Mouse (Mus musculus) midbrain, embryonic 15.5 days (tissue): ENCODE data around the gene Cd46. TPM values are rescaled to one million over a fixed set of nuclear protein-coding genes. Genes with fewer than 3 reads are reported as not detected.
A peak's percentile ranks its signal among the peaks of the same experiment; 100 is the strongest.

Experiments
- ATAC-seq: fragments of 200-750 bp; cut with Nextera tagmentation; replicated peaks from 2 replicates; pipeline ENCODE4 v1.8.0; 2017; ENCODE audit warnings: moderate TSS enrichment
- H3K27ac ChIP-seq: fragments of 300-500 bp; sonication (generic); 2 replicates; pipeline ENCODE4 v1.5.1; 2015; ENCODE audit warnings: mild to moderate bottlenecking, inconsistent platforms
- H3K27me3 ChIP-seq: fragments of 300-500 bp; sonication (generic); replicated peaks from 2 replicates; pipeline ENCODE4 v1.6.1; 2015; ENCODE audit warnings: inconsistent platforms
- H3K36me3 ChIP-seq: fragments of 300-500 bp; sonication (generic); replicated peaks from 2 replicates; pipeline ENCODE4 v1.6.1; 2015; ENCODE audit warnings: inconsistent platforms
- H3K4me1 ChIP-seq: fragments of 300-500 bp; sonication (generic); 2 replicates; pipeline ENCODE4 v1.6.1; 2015; ENCODE audit warnings: inconsistent platforms
- H3K4me2 ChIP-seq: fragments of 300-500 bp; sonication (generic); 2 replicates; pipeline ENCODE4 v1.6.1; 2015; ENCODE audit warnings: inconsistent platforms, mild to moderate bottlenecking, moderate library complexity
- H3K4me3 ChIP-seq: fragments of 300-500 bp; sonication (generic); 2 replicates; pipeline ENCODE4 v1.5.1; 2015; ENCODE audit warnings: mild to moderate bottlenecking, inconsistent platforms
- H3K9ac ChIP-seq: fragments of 300-500 bp; sonication (generic); 2 replicates; pipeline ENCODE4 v1.6.1; 2015; ENCODE audit warnings: mild to moderate bottlenecking, inconsistent platforms
- H3K9me3 ChIP-seq: fragments of 300-500 bp; sonication (generic); 2 replicates; pipeline ENCODE4 v1.6.1; 2016; ENCODE audit warnings: inconsistent platforms
- WGBS: fragments of 180-500 bp; shearing (Covaris S2); methylation state at CpG from one replicate; pipeline ENCODE4 v1.1.7; 2015; ENCODE audit warnings: mixed read lengths; 5-methylcytosine and 5-hydroxymethylcytosine counted together
- polyA plus RNA-seq: library from polyadenylated mRNA; unstranded; fragments of >200 nt; fragmentation: Nextera tagmentation; extraction: Ambion mirVana; gene quantifications from 2 replicates; pipeline ENCODE4 v1.2.1, GENCODE M21; 2015

Cd46 gene
- polyA plus RNA-seq, 1 experiment from 2014 or later: 1.7 TPM

GRCm38 (mm10) chr1:195040437-195040836 is 51.6 kb downstream of the Cd46 start:
- Histone ChIP-seq H3K4me1 (no peaks in the 10 kb centered on the region), H3K27ac (no peak overlapping the region), H3K36me3 (no peaks in the 10 kb centered on the region), H3K4me2 (no peak overlapping the region), H3K9me3 (no peaks in the 10 kb centered on the region), H3K27me3 (no peaks in the 10 kb centered on the region), H3K4me3 (no peak overlapping the region), H3K9ac (no peak overlapping the region)
- peak; percentile 87 for ATAC-seq

DNA sequence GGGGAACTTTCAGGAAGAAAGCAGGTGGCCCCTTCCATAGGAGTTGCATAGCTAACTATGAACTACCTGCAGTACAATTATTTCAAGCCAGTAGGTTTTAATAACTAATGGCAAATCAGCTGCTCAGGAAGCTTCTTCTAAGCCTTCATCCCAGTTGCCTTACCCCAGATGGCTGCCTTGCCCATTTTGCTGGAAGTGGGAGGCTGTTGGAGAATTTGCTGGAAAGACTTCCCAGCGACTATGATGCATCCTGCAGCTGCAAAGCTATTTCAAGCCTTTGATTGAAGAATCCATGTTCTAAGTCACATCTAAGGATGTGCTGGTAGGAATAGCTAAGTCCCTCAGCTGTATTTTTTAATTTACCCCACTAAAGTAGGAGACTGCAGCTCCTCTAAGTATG is 53.7 kb downstream of the Cd46 start:
- no peak for ATAC-seq
- Histone ChIP-seq H3K9me3 (no peaks in the 10 kb centered on the region), H3K36me3 (peaks cover 6% of the 10 kb centered on the region; the same call in 1 of the 2 replicates), H3K4me1 (no peaks in the 10 kb centered on the region), H3K4me3 (no peak overlapping the region), H3K27me3 (no peaks in the 10 kb centered on the region), H3K9ac (no peak overlapping the region), H3K4me2 (no peak overlapping the region), H3K27ac (no peak overlapping the region)
- 65% methylated on average over 1 of the region's 1 CpGs for WGBS

GRCm38 (mm10) chr1:195037985-195038384 is 54.1 kb downstream of the Cd46 start:
- no peak overlapping the region for H3K4me2 ChIP-seq
- H3K27ac ChIP-seq: no peak overlapping the region
- WGBS: 92% methylated on average over 1 of the region's 1 CpGs
- no peak overlapping the region for H3K4me3 ChIP-seq
- peaks cover 6% of the 10 kb centered on the region; the same call in 1 of the 2 replicates for H3K36me3 ChIP-seq
- no peaks in the 10 kb centered on the region for H3K27me3 ChIP-seq
- ATAC-seq: no peak
- no peaks in the 10 kb centered on the region for H3K9me3 ChIP-seq
- no peak overlapping the region for H3K9ac ChIP-seq
- H3K4me1 ChIP-seq: no peaks in the 10 kb centered on the region

- Histone ChIP-seq H3K4me1 (no peaks in the 10 kb centered on the region), H3K27me3 (no peaks in the 10 kb centered on the region), H3K9me3 (no peaks in the 10 kb centered on the region), H3K4me2 (no peak overlapping the region), H3K4me3 (no peak overlapping the region), H3K27ac (no peak overlapping the region), H3K9ac (no peak overlapping the region), H3K36me3 (peaks cover 8% of the 10 kb centered on the region; the same call in 1 of the 2 replicates)
- ATAC-seq: no peak
- WGBS: 90% methylated on average over 6 of the region's 6 CpGs
These were observed 54.6 kb downstream of the Cd46 start for GRCm38 (mm10) chr1:195037483-195037882.

- no peak overlapping the region for H3K4me3 ChIP-seq
- H3K4me2 ChIP-seq: no peak overlapping the region
- H3K36me3 ChIP-seq: peaks cover 10% of the 10 kb centered on the region; the same call in 1 of the 2 replicates
- ATAC-seq: no peak
- 73% methylated on average over 1 of the region's 1 CpGs for WGBS
- no peak overlapping the region for H3K27ac ChIP-seq
- H3K9me3 ChIP-seq: no peaks in the 10 kb centered on the region
- no peak overlapping the region for H3K9ac ChIP-seq
- H3K27me3 ChIP-seq: no peaks in the 10 kb centered on the region
- H3K4me1 ChIP-seq: no peaks in the 10 kb centered on the region
These were observed 58.1 kb downstream of the Cd46 start for GRCm38 (mm10) chr1:195033941-195034340.

DNA sequence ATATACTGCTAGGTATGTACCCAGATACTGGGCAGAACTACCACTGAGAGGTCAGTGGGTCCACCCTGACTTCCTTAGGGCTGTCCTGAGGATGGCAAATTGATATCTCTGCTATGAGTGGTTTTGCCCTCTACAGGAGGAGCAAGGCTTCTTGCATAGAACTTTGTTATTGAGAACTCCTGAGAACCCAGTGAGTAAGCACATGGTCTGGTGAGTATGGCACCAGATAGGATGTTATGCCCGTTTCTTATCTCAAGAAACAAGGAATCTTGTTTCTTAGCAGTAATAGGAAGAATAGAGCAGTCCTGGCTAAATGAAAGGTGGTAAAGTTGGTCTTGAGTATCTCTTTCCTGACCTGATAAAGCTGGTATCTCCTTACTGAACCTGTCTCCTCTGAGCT is 59.3 kb downstream of the Cd46 start:
- H3K9me3 ChIP-seq: no peaks in the 10 kb centered on the region
- no peak overlapping the region for H3K4me3 ChIP-seq
- no peak overlapping the region for H3K4me2 ChIP-seq
- WGBS: 96% methylated on average over 1 of the region's 1 CpGs
- peaks cover 10% of the 10 kb centered on the region; the same call in 1 of the 2 replicates for H3K36me3 ChIP-seq
- ATAC-seq: no peak
- no peak overlapping the region for H3K27ac ChIP-seq
- no peaks in the 10 kb centered on the region for H3K27me3 ChIP-seq
- H3K9ac ChIP-seq: no peak overlapping the region
- H3K4me1 ChIP-seq: no peaks in the 10 kb centered on the region

GRCm38 (mm10) chr1:195031786-195032185 is 60.3 kb downstream of the Cd46 start:
- Histone ChIP-seq H3K27me3 (no peaks in the 10 kb centered on the region), H3K36me3 (peaks cover 10% of the 10 kb centered on the region; the same call in 1 of the 2 replicates), H3K27ac (no peak overlapping the region), H3K4me1 (no peaks in the 10 kb centered on the region), H3K4me2 (no peak overlapping the region), H3K4me3 (no peak overlapping the region), H3K9ac (no peak overlapping the region), H3K9me3 (no peaks in the 10 kb centered on the region)
- ATAC-seq: no peak

DNA sequence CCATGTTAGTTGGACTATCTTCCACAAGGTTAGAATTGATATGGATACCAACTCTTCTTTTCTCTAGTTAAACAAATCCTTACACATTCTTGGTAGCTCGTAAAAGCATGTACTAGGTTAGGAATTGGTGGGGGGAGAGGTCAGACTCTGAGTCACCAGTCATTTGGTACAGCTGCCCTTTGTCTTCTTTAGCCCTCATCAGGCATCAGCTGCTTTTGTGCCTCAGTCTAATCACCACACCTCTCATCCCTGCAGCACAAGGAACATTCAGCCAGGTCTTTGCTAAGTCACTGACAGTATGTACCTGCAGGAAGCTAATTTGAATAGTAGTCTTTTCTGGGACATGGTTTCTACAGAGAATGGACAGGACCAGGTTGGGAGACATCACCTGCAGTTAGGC is 64.5 kb downstream of the Cd46 start:
- Histone ChIP-seq H3K9me3 (no peaks in the 10 kb centered on the region), H3K27me3 (no peaks in the 10 kb centered on the region), H3K4me1 (no peaks in the 10 kb centered on the region), H3K27ac (no peak overlapping the region), H3K4me2 (no peak overlapping the region), H3K4me3 (no peak overlapping the region), H3K9ac (no peak overlapping the region), H3K36me3 (peaks cover 2% of the 10 kb centered on the region; the same call in 1 of the 2 replicates)
- 58% methylated on average over 1 of the region's 1 CpGs for WGBS
- no peak for ATAC-seq

- 95% methylated on average over 1 of the region's 1 CpGs for WGBS
- ATAC-seq: no peak
- H3K27me3 ChIP-seq: no peaks in the 10 kb centered on the region
These were observed 68.2 kb downstream of the Cd46 start for GRCm38 (mm10) chr1:195023848-195024247.

GRCm38 (mm10) chr1:195021831-195022230 is 70.2 kb downstream of the Cd46 start:
- Histone ChIP-seq H3K36me3 (no peaks in the 10 kb centered on the region; the same call in 1 of the 2 replicates), H3K27me3 (no peaks in the 10 kb centered on the region), H3K4me1 (peaks cover 11% of the 10 kb centered on the region), H3K9me3 (no peaks in the 10 kb centered on the region), H3K4me2 (no peak overlapping the region), H3K4me3 (no peak overlapping the region), H3K27ac (no peak overlapping the region), H3K9ac (no peak overlapping the region)
- WGBS: 78% methylated on average over 2 of the region's 2 CpGs
- ATAC-seq: no peak

More at GRCm38 (mm10) chr1:195023848-195024247, 68.2 kb downstream of the Cd46 start:
- no peaks in the 10 kb centered on the region for H3K9me3 ChIP-seq
- no peak overlapping the region for H3K27ac ChIP-seq
- H3K4me3 ChIP-seq: no peak overlapping the region
- no peaks in the 10 kb centered on the region for H3K4me1 ChIP-seq
- H3K36me3 ChIP-seq: no peaks in the 10 kb centered on the region; the same call in 1 of the 2 replicates
- no peak overlapping the region for H3K4me2 ChIP-seq
- H3K9ac ChIP-seq: no peak overlapping the region

DNA sequence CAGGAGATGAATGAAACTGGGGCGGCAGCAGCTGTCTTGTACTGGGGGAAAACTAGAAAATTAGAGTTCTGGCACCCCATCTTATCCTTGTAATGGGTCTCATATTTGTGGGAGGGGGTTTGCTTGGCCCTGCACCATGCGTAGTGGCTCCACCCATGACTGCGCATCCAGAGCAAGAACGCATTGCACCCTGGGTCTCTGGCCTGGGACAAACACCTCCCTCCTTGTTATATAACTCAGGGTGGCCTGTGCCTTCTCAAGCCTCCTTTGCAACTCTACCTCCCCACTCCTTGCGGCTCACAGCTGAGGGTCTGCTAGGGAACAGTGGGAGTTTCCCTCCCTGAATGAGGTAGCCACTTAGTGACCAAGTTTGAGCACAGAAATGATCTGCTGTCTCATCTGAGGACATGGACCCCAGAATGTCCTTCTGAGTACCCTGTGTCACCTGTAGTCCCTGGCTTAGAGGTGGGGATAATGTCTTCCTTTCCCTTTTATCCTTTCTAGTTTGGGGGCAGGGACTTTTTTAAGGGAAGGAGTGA is 72.9 kb downstream of the Cd46 start:
- H3K4me1 ChIP-seq: peaks cover 14% of the 10 kb centered on the region
- H3K4me2 ChIP-seq: no peak overlapping the region
- H3K9me3 ChIP-seq: no peaks in the 10 kb centered on the region
- no peak overlapping the region for H3K9ac ChIP-seq
- 94% methylated on average over 5 of the region's 5 CpGs for WGBS
- no peak overlapping the region for H3K27ac ChIP-seq
- no peaks in the 10 kb centered on the region; the same call in 1 of the 2 replicates for H3K36me3 ChIP-seq
- no peak for ATAC-seq
- no peak overlapping the region for H3K4me3 ChIP-seq
- no peaks in the 10 kb centered on the region for H3K27me3 ChIP-seq

GRCm38 (mm10) chr1:195018089-195018999 is 73.7 kb downstream of the Cd46 start:
- no peaks in the 10 kb centered on the region for H3K9me3 ChIP-seq
- H3K4me2 ChIP-seq: no peak overlapping the region
- peak; percentile 72 for ATAC-seq
- H3K27ac ChIP-seq: no peak overlapping the region
- no peak overlapping the region for H3K4me3 ChIP-seq
- no peaks in the 10 kb centered on the region for H3K36me3 ChIP-seq
- H3K4me1 ChIP-seq: peaks cover 14% of the 10 kb centered on the region
- H3K9ac ChIP-seq: no peak overlapping the region
- 82% methylated on average over 9 of the region's 9 CpGs for WGBS
- no peaks in the 10 kb centered on the region for H3K27me3 ChIP-seq
